In genomic region chr6:51544118-51544681, GRCm38 (mm10) we compare ENCODE assay signal across 1 mouse cellular context.
A peak's percentile ranks its signal among the peaks of the same experiment; 100 is the strongest.
TF ChIP-seq lines count a peak whose summit lies in the region.

No protein-coding gene starts in this region.

TF ChIP-seq in CH12.LX, 34 proteins besides CTCF, POLR2A, EP300 and RAD21 (continued from another document):
- no peak; the same call in 1 of the 2 replicates for TF ChIP-seq ELF1 (IDR thresholded peaks at IDR 0.05; ENCODE audit: low read depth, low read length)
- TF ChIP-seq ETS1 (conservative IDR thresholded peaks at IDR 0.05; ENCODE audit: low read depth, low read length), result no peak; the same call in 1 of the 2 replicates
- peak; percentile 98 for TF ChIP-seq ZNF384 (IDR thresholded peaks at IDR 0.05; ENCODE audit: low read depth, low read length)
- no peak for TF ChIP-seq ZKSCAN1 (IDR thresholded peaks at IDR 0.05; ENCODE audit: borderline replicate concordance, low read depth, low read length)
- no peak for TF ChIP-seq MAZ (IDR thresholded peaks at IDR 0.05; ENCODE audit: low read depth, low read length)
- no peak; the same call in 1 of the 2 replicates for TF ChIP-seq MAX (IDR thresholded peaks at IDR 0.05; ENCODE audit: low read length)
- no peak for TF ChIP-seq MEF2A (IDR thresholded peaks at IDR 0.05; ENCODE audit: borderline replicate concordance, low read depth, low read length)
- TF ChIP-seq ZC3H11A (IDR thresholded peaks at IDR 0.05; ENCODE audit: low read depth, low read length), result no peak
- TF ChIP-seq CHD2 (IDR thresholded peaks at IDR 0.05; ENCODE audit: low read length), result no peak
